Mouse (Mus musculus) thymus, postnatal 4 days (tissue): ENCODE measurements at regions not wholly inside any gene's neighbourhood (a gene's known extent, or its start where the extent isn't known, plus 50 kb on each side); places are given as distances from the start of the nearest gene placed in this dataset.

Experiments used
- DNase-seq: peaks from one replicate; pipeline ENCODE4 v3.0.0; 2021

DNA sequence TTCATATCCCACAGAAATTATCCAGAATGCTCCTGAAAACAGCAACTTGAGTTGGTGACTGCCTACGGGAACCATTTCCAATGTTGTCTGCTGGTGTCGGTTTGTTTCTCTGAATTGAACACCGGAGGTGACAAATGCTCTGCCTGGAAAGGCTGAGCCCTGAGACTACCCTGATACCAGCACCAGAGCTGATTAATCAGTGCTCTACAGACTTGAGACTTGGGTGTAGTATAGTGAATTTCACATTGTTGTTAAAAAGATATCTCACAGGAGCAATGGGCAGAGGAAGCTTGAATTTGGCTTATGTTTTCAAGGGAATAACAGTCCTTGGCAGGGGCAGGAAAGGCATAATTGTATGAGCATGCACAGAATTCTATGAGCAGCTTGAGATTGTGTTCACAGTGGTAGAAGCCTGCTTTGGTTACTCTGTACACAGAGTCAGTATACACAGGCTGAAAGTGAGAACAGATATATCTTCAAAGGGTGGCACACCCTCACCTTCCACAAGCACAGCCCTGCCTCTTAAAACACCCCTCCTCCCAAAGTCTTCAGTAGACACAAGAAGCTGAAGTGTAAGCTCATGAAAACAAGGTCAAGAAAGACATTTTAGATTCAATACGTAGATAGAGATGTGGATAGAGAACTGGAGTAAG lies 447.1 kb downstream of the Meis1 start:
- no peak for DNase-seq

GRCm38 (mm10) chr11:18563011-18563410 lies 455.8 kb downstream of the Meis1 start:
- DNase-seq = no peak

DNA sequence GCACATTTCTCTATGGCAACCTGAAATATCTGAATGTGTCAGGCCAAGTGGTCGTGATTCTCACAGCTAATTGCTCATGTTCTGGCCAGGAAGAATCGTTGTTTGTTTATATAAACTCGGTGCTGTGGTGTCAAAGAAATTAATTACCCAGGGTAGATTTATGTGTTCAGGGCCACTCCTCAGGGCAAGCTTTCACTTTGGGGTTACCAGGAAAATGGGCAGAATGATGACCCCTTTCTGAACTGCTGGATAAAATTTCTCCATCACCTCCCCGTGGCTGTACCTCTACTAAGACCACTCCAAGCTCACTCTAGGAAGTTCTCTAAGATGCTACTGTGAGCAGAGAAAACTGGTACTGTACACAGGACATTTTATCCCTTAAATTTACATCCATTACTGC lies 460.1 kb downstream of the Meis1 start:
- DNase-seq = no peak

DNA sequence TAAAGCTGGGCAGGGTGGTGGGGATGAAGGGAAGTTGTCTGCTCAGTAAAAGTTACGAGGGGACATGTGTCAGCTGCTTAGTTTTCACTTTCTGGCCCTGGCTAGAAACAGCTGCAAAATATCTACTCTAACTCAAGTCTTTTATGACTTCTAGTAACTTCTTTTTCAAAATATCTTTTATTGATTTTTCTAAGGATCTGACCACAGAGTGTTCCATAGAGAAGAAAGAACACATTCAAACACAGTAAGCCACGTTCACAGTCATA lies 483.3 kb downstream of the Meis1 start:
- no peak for DNase-seq

- no peak for DNase-seq
These were observed 483.8 kb downstream of the Meis1 start for GRCm38 (mm10) chr11:18534807-18535591.

DNA sequence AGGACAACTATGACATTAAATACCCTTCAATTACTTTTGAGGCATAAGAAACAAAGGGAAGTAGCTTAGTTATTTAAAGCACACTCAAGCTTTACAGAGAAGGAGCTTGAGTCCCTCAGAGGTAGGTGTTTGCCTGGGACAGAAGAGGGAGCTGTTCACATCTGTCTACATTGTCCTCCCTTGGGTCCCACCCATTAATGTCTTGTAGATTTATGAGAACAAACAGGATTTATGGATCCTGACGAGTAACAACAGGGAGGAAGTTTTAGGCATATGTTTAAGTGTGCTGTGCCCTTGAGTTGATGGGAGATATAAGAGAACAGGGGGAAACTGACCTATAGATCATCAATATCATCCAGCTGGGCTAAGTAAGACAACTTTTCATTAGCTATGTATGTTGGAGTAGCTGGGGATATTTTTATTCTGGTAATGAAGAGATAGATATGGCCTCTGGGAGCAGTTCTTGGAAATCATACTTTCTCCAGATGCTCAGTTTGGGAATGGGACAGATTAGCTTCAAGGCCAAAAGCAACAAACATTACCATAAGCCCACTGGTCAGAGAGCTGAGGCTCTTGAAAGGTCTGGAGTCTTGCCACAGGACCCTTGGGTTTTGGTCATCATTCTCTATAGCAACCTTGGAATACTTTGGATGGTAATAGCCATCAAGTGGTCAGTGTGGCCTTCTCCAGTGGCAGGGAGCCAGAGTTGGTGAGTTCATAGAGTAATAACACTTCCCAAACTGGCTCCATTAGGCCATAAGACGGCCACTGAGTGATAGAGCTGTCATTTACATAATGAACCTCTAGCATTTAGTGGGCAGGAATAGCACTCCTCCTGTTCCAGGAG lies 487.3 kb downstream of the Meis1 start:
- DNase-seq = no peak

DNA sequence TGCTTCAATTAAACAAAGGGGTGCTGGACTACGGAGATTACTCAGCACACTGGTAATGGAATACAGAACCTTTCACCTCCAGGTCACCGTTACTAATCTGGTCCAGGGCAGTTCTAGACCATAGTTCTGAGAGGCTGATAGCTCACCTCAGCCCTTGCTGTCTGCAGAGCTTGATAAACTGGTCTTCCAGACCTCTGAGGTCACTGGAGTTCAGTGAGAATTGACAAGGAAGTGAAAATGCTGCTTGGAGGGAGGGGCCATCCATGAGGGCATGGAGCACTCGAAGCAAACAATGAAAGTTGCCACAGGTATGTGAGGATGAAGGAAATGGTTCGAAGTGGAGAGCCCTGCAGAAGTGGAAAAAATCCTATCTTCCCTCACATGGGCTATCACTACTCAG lies 490.2 kb downstream of the Meis1 start:
- DNase-seq = no peak

GRCm38 (mm10) chr11:18495108-18495757 lies 523.6 kb downstream of the Meis1 start:
- no peak for DNase-seq

DNA sequence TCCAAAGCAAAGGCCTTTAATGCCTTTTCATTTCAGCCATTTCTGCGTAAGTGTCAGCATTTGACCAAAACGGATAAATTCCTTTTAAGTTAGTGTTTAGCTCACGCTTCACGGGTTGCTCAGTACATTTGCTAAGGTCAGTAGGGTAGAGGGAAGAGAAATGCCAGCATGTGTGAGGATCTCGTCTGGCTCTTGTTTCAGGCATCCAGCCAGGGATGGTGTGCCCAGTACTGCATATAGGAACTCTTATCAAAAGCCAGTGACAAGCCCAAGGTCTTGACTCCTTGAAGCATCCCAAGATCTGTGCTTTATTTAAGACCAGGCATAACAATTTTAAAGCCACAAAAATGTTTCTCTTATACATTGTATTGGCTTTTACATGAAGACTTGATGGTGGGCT lies 524.8 kb downstream of the Meis1 start:
- DNase-seq = no peak

DNA sequence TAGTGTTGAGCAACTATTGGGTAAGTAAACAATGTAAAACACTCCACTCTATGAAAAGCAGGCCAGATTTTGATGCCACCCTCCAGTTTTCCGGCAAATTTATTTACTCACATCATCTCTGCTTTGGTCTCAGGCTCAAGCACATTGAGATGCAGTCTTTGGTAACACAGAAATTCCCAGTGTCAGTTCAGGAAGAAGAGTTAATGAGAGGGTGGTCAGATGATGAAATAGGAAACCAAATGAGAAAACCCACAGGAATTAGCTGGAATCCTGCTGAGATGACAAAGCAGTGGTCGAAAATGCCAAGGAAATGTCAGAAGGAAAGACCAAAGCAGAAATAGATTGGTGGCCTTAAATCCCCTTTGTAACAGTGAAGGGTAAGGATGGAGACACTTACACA lies 525.7 kb downstream of the Meis1 start:
- no peak for DNase-seq

GRCm38 (mm10) chr11:18489517-18490256 lies 529.1 kb downstream of the Meis1 start:
- DNase-seq = no peak

DNA sequence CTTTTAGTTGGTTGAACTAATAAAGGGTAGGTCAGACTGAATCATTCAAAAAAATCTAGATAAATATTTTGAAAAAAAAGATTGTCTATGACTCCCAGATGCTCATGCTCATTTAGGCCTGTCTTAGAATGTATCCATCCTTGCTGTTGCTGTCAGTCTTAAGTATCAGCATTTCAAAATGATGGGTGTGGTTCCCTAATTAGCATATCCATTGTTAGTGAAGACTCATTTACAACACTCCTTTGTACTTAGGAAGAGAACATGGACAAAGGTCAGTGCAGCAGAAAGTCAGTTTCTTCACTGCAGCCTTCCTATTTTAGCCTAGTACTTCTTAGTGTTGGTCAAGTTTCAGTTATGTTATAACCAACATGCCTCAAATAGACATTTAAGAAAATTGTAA lies 525.2 kb upstream of the Etaa1 start:
- no peak for DNase-seq

GRCm38 (mm10) chr11:18451271-18451670 lies 497.6 kb upstream of the Etaa1 start:
- DNase-seq = no peak

DNA sequence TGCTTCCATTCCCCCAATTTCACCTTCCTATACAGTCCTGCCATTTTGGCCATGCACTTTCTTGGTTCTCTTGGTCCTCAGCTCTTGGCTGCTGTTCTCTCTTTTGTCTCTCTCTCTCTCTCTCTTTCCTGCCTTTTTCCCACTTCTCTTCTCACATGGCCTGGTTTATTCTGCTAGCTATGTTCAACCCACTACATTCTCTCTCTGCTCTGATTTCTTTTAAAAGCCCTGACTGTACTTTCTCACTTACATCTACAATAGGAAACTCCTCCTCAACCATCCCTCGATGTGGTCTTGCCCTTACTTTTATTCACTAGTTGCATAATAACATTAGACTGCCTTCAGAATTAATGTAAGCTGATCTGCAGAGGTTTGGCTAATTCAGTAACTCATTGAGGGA lies 495.2 kb upstream of the Etaa1 start:
- DNase-seq = no peak

GRCm38 (mm10) chr11:18444600-18444999 lies 490.9 kb upstream of the Etaa1 start:
- no peak for DNase-seq

DNA sequence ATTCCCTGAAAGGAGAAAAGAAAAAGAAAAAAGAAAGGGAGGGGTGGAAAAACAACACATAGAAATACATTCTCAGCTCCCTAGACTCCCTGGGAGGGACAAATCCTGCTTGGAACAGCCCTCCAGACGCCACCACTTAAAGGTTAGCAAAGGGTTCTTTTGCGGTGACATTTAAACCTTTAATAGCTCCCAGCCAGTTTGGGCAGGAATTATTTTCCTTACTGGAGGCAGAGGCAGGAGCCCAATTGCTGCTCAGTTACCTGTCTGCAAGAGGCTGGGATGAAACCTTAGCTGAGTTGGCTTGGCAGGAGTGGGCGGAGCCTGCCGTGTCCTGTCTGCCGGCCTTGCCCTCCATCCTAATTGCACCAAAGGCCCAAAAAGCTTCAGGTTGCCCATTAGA lies 490.4 kb upstream of the Etaa1 start:
- no peak for DNase-seq

DNA sequence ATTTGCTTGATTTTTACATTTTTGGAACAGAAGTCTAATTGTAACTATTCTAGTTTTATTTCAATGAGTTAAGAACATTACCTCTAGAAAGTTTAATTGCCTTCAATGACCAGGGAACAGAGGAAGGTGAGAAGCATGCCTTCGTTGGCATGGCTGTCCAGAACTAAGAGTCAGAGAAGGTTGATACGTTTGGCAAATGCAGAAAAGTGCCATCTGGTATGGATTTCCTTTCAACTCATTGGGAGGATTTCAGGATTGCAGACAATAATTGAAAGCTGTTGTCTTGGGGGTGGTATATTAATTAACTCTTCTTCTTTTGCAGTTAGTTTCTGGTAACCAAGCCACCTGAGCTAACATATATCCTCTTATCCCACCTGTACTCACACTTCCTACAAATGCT lies 489.5 kb upstream of the Etaa1 start:
- DNase-seq = no peak

DNA sequence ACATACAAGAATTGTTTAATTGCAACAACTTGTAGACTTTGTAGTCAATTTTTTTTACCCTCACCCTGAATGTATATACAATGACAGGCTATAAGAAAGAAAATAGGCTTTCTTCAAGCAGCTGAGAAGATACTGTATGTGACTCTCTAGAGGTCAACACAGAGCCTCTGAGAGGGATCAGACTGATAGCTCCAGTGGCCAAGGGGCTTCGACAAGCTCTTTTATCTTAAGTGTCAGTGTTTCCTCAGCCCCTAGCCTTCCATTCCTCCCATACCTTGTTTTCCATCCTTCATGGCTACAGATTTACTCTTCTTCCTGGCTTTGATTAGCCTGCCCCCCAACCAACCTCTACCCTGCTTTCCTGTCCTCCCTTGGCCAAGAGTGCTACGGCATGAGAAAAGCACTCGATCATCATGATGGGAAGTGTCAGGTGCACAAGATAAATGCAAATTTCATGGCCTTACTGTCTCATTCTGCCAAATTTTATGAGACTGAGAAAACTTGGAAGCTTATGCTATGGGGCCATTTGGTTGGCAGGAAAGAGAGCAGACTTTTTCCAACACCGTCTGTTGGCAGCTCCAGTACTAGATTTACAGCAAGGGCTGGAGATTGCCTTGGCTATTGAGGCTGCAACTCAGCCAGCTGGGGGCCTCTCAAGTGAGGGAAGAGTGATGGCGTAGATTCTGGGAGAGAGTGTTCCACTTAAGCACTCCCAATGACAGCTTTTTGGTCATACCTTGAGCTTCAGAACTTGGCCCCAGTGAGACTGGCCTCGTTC lies 484.3 kb upstream of the Etaa1 start:
- no peak for DNase-seq

- no peak for DNase-seq
These were observed 467.4 kb upstream of the Etaa1 start for GRCm38 (mm10) chr11:18421076-18421475.

GRCm38 (mm10) chr11:18413769-18414168 lies 460.1 kb upstream of the Etaa1 start:
- no peak for DNase-seq

DNA sequence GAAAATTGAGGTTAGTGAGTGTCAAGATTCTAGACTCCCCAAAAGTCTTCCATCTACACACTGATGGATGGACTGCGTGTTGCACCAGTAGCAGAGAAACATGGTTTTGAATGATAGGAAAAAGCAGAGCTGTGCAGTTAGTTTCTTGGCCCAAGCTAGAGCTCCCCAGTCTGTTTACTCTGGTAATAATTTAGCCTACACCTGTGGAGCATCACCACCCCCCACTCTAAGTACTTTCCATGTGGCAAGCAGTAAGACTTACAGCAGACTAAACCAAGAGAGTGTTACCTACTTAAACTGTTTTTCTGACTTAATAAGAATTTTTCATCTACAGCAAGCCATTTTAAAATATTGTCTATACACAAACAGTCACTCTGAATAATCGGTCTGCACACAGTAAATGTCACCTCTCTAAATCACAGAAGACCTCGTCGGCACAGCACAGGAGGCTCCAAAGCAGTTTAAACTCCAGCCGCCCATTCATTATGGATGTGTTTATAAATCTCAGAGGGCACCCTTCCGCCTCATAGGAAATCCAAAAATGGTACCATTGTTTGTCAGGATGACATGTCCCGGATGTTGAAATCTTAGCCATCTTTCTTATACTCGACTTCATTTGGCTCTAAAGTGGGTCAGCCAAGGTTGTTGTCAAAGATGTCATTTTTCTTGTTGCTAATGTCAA lies 454.5 kb upstream of the Etaa1 start:
- DNase-seq = no peak
